Mouse (Mus musculus) midbrain, embryonic 14.5 days (tissue): ENCODE measurements around the gene Gfpt1. TPM values are rescaled to one million over a fixed set of nuclear protein-coding genes. Genes with fewer than 3 reads are reported as not detected.

Experiments
- polyA plus RNA-seq: library from polyadenylated mRNA; unstranded; fragments of >200 nt; fragmentation: Nextera tagmentation; extraction: Ambion mirVana; gene quantifications from 2 replicates; pipeline ENCODE4 v1.2.1, GENCODE M21; 2014

Gene Gfpt1
- polyA plus RNA-seq, 1 experiment from 2014 or later, result 27.3 TPM

Other genes with a start within 250 kb of the Gfpt1 start
- gene Anxa4, start 249.3 kb upstream of the Gfpt1 start, polyA plus RNA-seq, result 2.8 and 5.6 TPM in 2 replicates
- gene Aak1, start 193.3 kb upstream of the Gfpt1 start, polyA plus RNA-seq, result 41.9 and 43.9 TPM in 2 replicates
- gene Nfu1, start 33.6 kb upstream of the Gfpt1 start, polyA plus RNA-seq, result 130 and 158 TPM in 2 replicates
- 0.23 TPM in 1 of 2 replicates, not detected in the other for gene D6Ertd527e, start 61.9 kb downstream of the Gfpt1 start, polyA plus RNA-seq